Mouse (Mus musculus): ENCODE measurements around the gene Spi1. TPM values are rescaled to one million over a fixed set of nuclear protein-coding genes. Genes with fewer than 3 reads are reported as not detected.
"Not testable (repeated sequence)": the region's sequence is repeated elsewhere in the genome, so short reads cannot be mapped to it uniquely, and the experiment has no call there.

Spi1 gene
- total RNA-seq (2021): 1 to 10 TPM; 4.0 to 5.0 TPM
- long read RNA-seq, experiment 1, partial matches to known transcripts: 2 of 4 reads
- long read RNA-seq, experiment 1, other reads (novel, unspliced or antisense): 1 of 4 reads
- long read RNA-seq, experiment 2, partial matches to known transcripts: 1 of 2 reads
- long read RNA-seq, experiment 2, other reads (novel, unspliced or antisense): 0 of 2 reads

GRCm38 (mm10) chr2:91081775-91082695 is at the start of gene Spi1:
Gene Spi1 (plus strand): TSS chr2:91082390.
- DNase-seq: no peak

GRCm38 (mm10) chr2:91033000-91033399 is 49.2 kb upstream of the Spi1 start:
- DNase-seq: no peak

GRCm38 (mm10) chr2:91035385-91035784 is 46.8 kb upstream of the Spi1 start, which contains the start of gene Rapsn:
Gene Rapsn (plus strand): TSS chr2:91035620.
- peak; percentile 72 to 77 for DNase-seq

GRCm38 (mm10) chr2:91041786-91042185 is 40.4 kb upstream of the Spi1 start:
- DNase-seq: no peak

- DNase-seq: no peak
Measured at GRCm38 (mm10) chr2:91042651-91043398, 39.4 kb upstream of the Spi1 start.

- no peak for DNase-seq
Measured at GRCm38 (mm10) chr2:91044727-91045126, 37.5 kb upstream of the Spi1 start.

GRCm38 (mm10) chr2:91045805-91046204 is 36.4 kb upstream of the Spi1 start:
- DNase-seq: not testable (repeated sequence)

- no peak for DNase-seq
Measured at GRCm38 (mm10) chr2:91047359-91047758, 34.8 kb upstream of the Spi1 start.

GRCm38 (mm10) chr2:91051917-91052316 is 30.3 kb upstream of the Spi1 start:
- DNase-seq: peak in 1 of 2 experiments; percentile 31

GRCm38 (mm10) chr2:91052752-91053151 is 29.4 kb upstream of the Spi1 start:
- DNase-seq: no peak

- no peak for DNase-seq
Measured at GRCm38 (mm10) chr2:91053181-91053933, 28.8 kb upstream of the Spi1 start.

GRCm38 (mm10) chr2:91053934-91054382 is 28.2 kb upstream of the Spi1 start, which contains the start of gene Psmc3:
Gene Psmc3 (plus strand): TSS chr2:91054009.
- peak; percentile 98 for DNase-seq

GRCm38 (mm10) chr2:91058435-91058834 is 23.8 kb upstream of the Spi1 start:
- no peak for DNase-seq

GRCm38 (mm10) chr2:91059376-91059775 is 22.8 kb upstream of the Spi1 start:
- DNase-seq: no peak

GRCm38 (mm10) chr2:91060544-91061355 is 21.4 kb upstream of the Spi1 start:
- DNase-seq: peak; percentile 33 to 67

- peak; percentile 67 to 75 for DNase-seq
Measured at GRCm38 (mm10) chr2:91061849-91062481, 20.2 kb upstream of the Spi1 start.

- DNase-seq: no peak
Measured at GRCm38 (mm10) chr2:91062779-91063606, 19.2 kb upstream of the Spi1 start.

- DNase-seq: no peak
Measured at GRCm38 (mm10) chr2:91064211-91064610, 18.0 kb upstream of the Spi1 start.

- DNase-seq: peak; percentile 48 to 60
Measured at GRCm38 (mm10) chr2:91065544-91065943, 16.6 kb upstream of the Spi1 start.

All from heart, adult 18-20 months (tissue).